Mouse (Mus musculus) CH12.LX (cell line): ENCODE results near the gene Lztr1. TPM values are rescaled to one million over a fixed set of nuclear protein-coding genes. Genes with fewer than 3 reads are reported as not detected.
"Not testable (repeated sequence)": the region's sequence is repeated elsewhere in the genome, so short reads cannot be mapped to it uniquely, and the experiment has no call there.

ENCODE experiments used
- DNase-seq: peaks from one replicate; pipeline ENCODE4 v3.0.0-alpha.2; 2013; ENCODE audit errors: extremely low read depth
- H3K27ac ChIP-seq: 2 replicates; pipeline ENCODE4 v1.5.1; 2012; ENCODE audit warnings: low read depth, mild to moderate bottlenecking, control low read depth, moderate library complexity; ENCODE audit not compliant: insufficient read depth
- H3K27me3 ChIP-seq: replicated peaks from 2 replicates; pipeline ENCODE3; 2012; ENCODE audit warnings: inconsistent platforms
- H3K36me3 ChIP-seq, 2 experiments: replicated peaks in 1 of 2; 2 replicates each; pipeline versions ENCODE3 to v1.6.1; 2012; ENCODE audit warnings: inconsistent platforms in 1 of 2, low read length in 1 of 2, mild to moderate bottlenecking in 1 of 2, mixed read lengths in 1 of 2, moderate library complexity in 1 of 2; ENCODE audit not compliant: control insufficient read depth in 1 of 2, insufficient read depth in 1 of 2
- H3K4me1 ChIP-seq, 2 experiments: 2 replicates each; pipeline ENCODE4 v1.6.1; 2012; ENCODE audit warnings: inconsistent platforms in 1 of 2, moderate library complexity in 1 of 2; ENCODE audit not compliant: insufficient read depth in 2 of 2, control insufficient read depth in 1 of 2
- H3K4me2 ChIP-seq: 2 replicates; pipeline ENCODE4 v1.6.1; 2012; ENCODE audit warnings: low read depth, mild to moderate bottlenecking, control low read depth; ENCODE audit not compliant: poor library complexity, insufficient read depth, severe bottlenecking
- H3K4me3 ChIP-seq, 3 experiments: fragments of 150-350 bp in 1 of 3; sonication (generic) in 1 of 3; replicated peaks in 1 of 3; 2 replicates each; pipeline versions ENCODE3 to v1.5.1; 2011 to 2012; ENCODE audit warnings: low read depth in 2 of 3, low read length in 2 of 3, mild to moderate bottlenecking in 2 of 3, moderate library complexity in 2 of 3, control low read depth in 1 of 3, improper control_type of control experiment in 1 of 3, inconsistent platforms in 1 of 3, mixed read lengths in 1 of 3; ENCODE audit not compliant: poor library complexity in 1 of 3
- H3K79me2 ChIP-seq: replicated peaks from 2 replicates; pipeline ENCODE4 v1.6.1; 2012; ENCODE audit warnings: mild to moderate bottlenecking, moderate library complexity; ENCODE audit not compliant: control insufficient read depth, poor library complexity, insufficient read depth, severe bottlenecking; ENCODE audit errors: extremely low read depth
- H3K9ac ChIP-seq: 2 replicates; pipeline ENCODE4 v1.6.1; 2012; ENCODE audit warnings: low read depth, mild to moderate bottlenecking, control low read depth, moderate library complexity; ENCODE audit not compliant: insufficient read depth
- H3K9me3 ChIP-seq: replicated peaks from 2 replicates; pipeline ENCODE3; 2012; ENCODE audit warnings: low read length, inconsistent platforms, mixed read lengths
- CHD1 ChIP-seq: IDR thresholded peaks from 2 replicates; pipeline ENCODE4 v1.6.1; 2012; ENCODE audit warnings: low read depth, low read length, improper control_type of control experiment, inconsistent platforms
- CTCF ChIP-seq, 2 experiments: IDR thresholded peaks in 1 of 2; conservative IDR thresholded peaks in 1 of 2; 2 replicates each; pipeline ENCODE4 v1.5.1; 2011 to 2012; ENCODE audit warnings: low read depth in 2 of 2, low read length in 2 of 2, improper control_type of control experiment in 1 of 2, inconsistent platforms in 1 of 2, mild to moderate bottlenecking in 1 of 2, moderate library complexity in 1 of 2
- EP300 ChIP-seq: IDR thresholded peaks from 2 replicates; pipeline ENCODE4 v1.6.1; 2011; ENCODE audit warnings: low read length, improper control_type of control experiment
- GABPA ChIP-seq: IDR thresholded peaks from 2 replicates; pipeline ENCODE4 v1.6.1; 2012; ENCODE audit warnings: low read depth, low read length, improper control_type of control experiment, inconsistent platforms; ENCODE audit not compliant: insufficient replicate concordance
- KAT2A ChIP-seq: IDR thresholded peaks from 2 replicates; pipeline ENCODE4 v1.6.1; 2012; ENCODE audit warnings: low read length, improper control_type of control experiment, inconsistent platforms; ENCODE audit not compliant: insufficient replicate concordance
- MAX ChIP-seq: IDR thresholded peaks from 2 replicates; pipeline ENCODE4 v1.6.1; 2011; ENCODE audit warnings: low read length, improper control_type of control experiment
- MAZ ChIP-seq: IDR thresholded peaks from 2 replicates; pipeline ENCODE4 v1.6.1; 2012; ENCODE audit warnings: low read depth, mild to moderate bottlenecking, inconsistent platforms, low read length, improper control_type of control experiment, moderate library complexity
- MXI1 ChIP-seq: IDR thresholded peaks from 2 replicates; pipeline ENCODE4 v1.6.1; 2011; ENCODE audit warnings: mild to moderate bottlenecking, low read depth, low read length, improper control_type of control experiment
- MYC ChIP-seq: IDR thresholded peaks from 2 replicates; pipeline ENCODE4 v1.6.1; 2011; ENCODE audit warnings: low read depth, mild to moderate bottlenecking, improper control_type of control experiment, low read length
- NRF1 ChIP-seq: IDR thresholded peaks from 2 replicates; pipeline ENCODE4 v1.6.1; 2014; ENCODE audit warnings: low read depth, mild to moderate bottlenecking, inconsistent platforms, low read length, improper control_type of control experiment, moderate library complexity
- PAX5 ChIP-seq: IDR thresholded peaks from 2 replicates; pipeline ENCODE4 v1.6.1; 2012; ENCODE audit warnings: low read length, inconsistent platforms, mixed read lengths
- POLR2AphosphoS2 ChIP-seq: IDR thresholded peaks from 2 replicates; pipeline ENCODE4 v1.6.1; 2011; ENCODE audit warnings: low read depth, low read length, improper control_type of control experiment
- SIN3A ChIP-seq: IDR thresholded peaks from 2 replicates; pipeline ENCODE4 v1.6.1; 2012; ENCODE audit warnings: low read length, improper control_type of control experiment, inconsistent platforms
- TBP ChIP-seq: conservative IDR thresholded peaks from 2 replicates; pipeline ENCODE4 v1.6.1; 2011; ENCODE audit warnings: low read depth, low read length, improper control_type of control experiment
- TCF12 ChIP-seq: IDR thresholded peaks from 2 replicates; pipeline ENCODE4 v1.6.1; 2014; ENCODE audit warnings: low read depth, mild to moderate bottlenecking, inconsistent platforms, low read length, improper control_type of control experiment
- USF2 ChIP-seq: conservative IDR thresholded peaks from 2 replicates; pipeline ENCODE4 v1.6.1; 2011; ENCODE audit warnings: low read depth, low read length, improper control_type of control experiment
- dilution Hi-C: fragments of 300-500 bp; cut with MboI; formaldehyde crosslinking; loops from 2 replicates; pipeline ENCODE4 v1.14.3; 2020; ENCODE audit warnings: low sequenced_read_pairs; ENCODE audit not compliant: extremely low pct_unique_long_range_greater_than_20kb, extremely low pct_ligation_motif_present
- in situ Hi-C: fragments of 300-500 bp; cut with MboI; formaldehyde crosslinking; loops from 3 replicates; pipeline ENCODE4 v1.14.3; 2019; ENCODE audit warnings: low sequenced_read_pairs, low pct_ligation_motif_present, low pct_unique_long_range_greater_than_20kb, mixed read lengths
- polyA plus RNA-seq: library from polyadenylated mRNA; unstranded; fragments of >175 nt; gene quantifications from 2 replicates; pipeline ENCODE4 v1.2.1, GENCODE M21; 2012; ENCODE audit warnings: low read depth; ENCODE audit not compliant: insufficient read length
- total RNA-seq, 2 experiments: library from RNA; depleted of rRNA; stranded (reverse); fragments of 300-350 nt in 1 of 2; fragments of >200 nt in 1 of 2; gene quantifications; 2 replicates each; pipeline ENCODE4 v1.2.3; 2012 to 2014

Gene Lztr1
- total and polyA plus RNA-seq, 3 experiments = 110 to 138 (median 111) TPM

- H3K9me3 ChIP-seq, dilution Hi-C loops, H3K79me2 ChIP-seq: not testable (repeated sequence)
- peaks cover 7 to 31% of the 10 kb centered on the region in 2 experiments for H3K4me1 ChIP-seq
- peak; percentile 67 for TF ChIP-seq TBP
- TF ChIP-seq, all 38 proteins: peak for 1; not testable (repeated sequence) for 37
- peaks cover 21 to 29% of the 10 kb centered on the region in 2 experiments for H3K36me3 ChIP-seq
- H3K27ac ChIP-seq, in situ Hi-C loops: not testable (repeated sequence)
- peak; percentile 55 for DNase-seq
- H3K9ac ChIP-seq = peak overlapping the region; percentile 74
- H3K4me2 ChIP-seq = peak overlapping the region; percentile 62
- peak overlapping the region; percentile 63 to 100 (median 81) for H3K4me3 ChIP-seq
- peaks cover 35% of the 10 kb centered on the region for H3K27me3 ChIP-seq
Measured at GRCm38 (mm10) chr16:17508031-17508430, 457 bp upstream of the Lztr1 start.

- Histone ChIP-seq H3K9ac (peak overlapping the region; percentile 74), H3K79me2 (peaks cover 5% of the 10 kb centered on the region; the same call in 1 of the 2 replicates), H3K4me3 (peak overlapping the region; percentile 63 to 100 (median 81)), H3K27me3 (peaks cover 23% of the 10 kb centered on the region), H3K36me3 (peaks cover 33 to 39% of the 10 kb centered on the region in 2 experiments), H3K9me3 (no peaks in the 10 kb centered on the region), H3K4me2 (peak overlapping the region; percentile 67), H3K4me1 (peaks cover 7 to 29% of the 10 kb centered on the region in 2 experiments), H3K27ac (peak overlapping the region; percentile 17)
- DNase-seq = no peak
- dilution Hi-C loops = no loop called here
- in situ Hi-C loops = no loop called here
- TF ChIP-seq NRF1 (no peak), USF2 (no peak), MAZ (no peak), TCF12 (no peak), MYC (0 out of 2 replicates have a peak, but pooled peaks have one; percentile 24), CHD1 (no peak), GABPA (no peak), MAX (no peak; the same call in none of the 2 replicates), PAX5 (no peak), SIN3A (peak; percentile 36; the same call in 1 of the 2 replicates), KAT2A (no peak), CTCF (conservative IDR thresholded peaks at IDR 0.05 in 1 of 2, IDR thresholded peaks at IDR 0.05 in 1 of 2; ENCODE audit: low read depth in 2 of 2, low read length in 2 of 2) (no peak), EP300 (no peak), MXI1 (peak; percentile 33; the same call in 1 of the 2 replicates), POLR2AphosphoS2 (no peak)
Measured at GRCm38 (mm10) chr16:17509240-17509597, 731 bp downstream of the Lztr1 start.
